Mouse (Mus musculus): Measurements from ENCODE around the gene Tmem37.

The Tmem37 gene

GRCm38 (mm10) chr1:120057674-120058430 is 16.0 kb downstream of the Tmem37 start:
- no peak for DNase-seq (ENCODE audit: low read depth in 2 of 2, low spot score in 2 of 2)

DNA sequence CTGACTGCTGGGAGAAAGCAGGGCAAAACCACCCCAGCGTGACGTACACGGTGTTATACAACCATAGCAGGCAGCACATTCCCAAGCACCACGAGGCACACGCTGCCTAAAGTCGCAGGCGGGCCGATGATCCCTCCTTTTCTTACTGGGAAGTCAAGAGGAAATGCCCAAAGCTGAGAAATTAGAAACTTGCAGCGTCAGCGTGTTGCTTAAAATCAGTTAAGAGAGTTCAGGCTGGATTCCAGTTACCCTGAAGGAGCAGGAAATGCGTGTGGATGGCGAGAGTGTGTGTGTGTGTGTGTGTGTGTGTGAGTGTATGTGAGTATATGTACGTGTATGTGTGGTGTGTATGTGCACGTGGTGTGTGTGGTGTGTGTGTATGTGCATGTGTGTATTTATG is 16.8 kb downstream of the Tmem37 start:
- peak in 1 of 2 experiments; percentile 32 for DNase-seq (ENCODE audit: low read depth in 2 of 2, low spot score in 2 of 2)

DNA sequence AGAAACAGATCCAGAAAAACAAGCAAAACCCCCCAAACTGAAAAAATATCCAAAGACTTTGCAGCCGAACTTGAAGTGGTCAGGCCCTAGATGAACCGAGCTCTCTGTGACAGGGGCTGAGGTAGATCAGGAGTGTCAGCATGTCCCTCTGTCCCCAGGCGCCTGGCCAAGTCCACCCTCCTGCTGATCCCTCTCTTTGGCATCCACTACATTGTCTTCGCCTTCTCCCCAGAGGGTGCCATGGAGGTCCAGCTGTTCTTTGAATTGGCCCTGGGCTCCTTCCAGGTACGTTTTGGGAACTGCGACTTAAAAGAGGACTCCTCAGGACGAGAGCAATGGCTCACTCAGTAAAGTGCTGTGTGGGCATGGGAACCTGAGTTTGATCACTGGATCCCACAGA is 17.6 kb downstream of the Tmem37 start:
- no peak for DNase-seq (ENCODE audit: low read depth in 2 of 2, low spot score in 2 of 2)

GRCm38 (mm10) chr1:120055475-120055874 is 18.4 kb downstream of the Tmem37 start:
- DNase-seq (ENCODE audit: low read depth in 2 of 2, low spot score in 2 of 2): peak; percentile 29 to 57

DNA sequence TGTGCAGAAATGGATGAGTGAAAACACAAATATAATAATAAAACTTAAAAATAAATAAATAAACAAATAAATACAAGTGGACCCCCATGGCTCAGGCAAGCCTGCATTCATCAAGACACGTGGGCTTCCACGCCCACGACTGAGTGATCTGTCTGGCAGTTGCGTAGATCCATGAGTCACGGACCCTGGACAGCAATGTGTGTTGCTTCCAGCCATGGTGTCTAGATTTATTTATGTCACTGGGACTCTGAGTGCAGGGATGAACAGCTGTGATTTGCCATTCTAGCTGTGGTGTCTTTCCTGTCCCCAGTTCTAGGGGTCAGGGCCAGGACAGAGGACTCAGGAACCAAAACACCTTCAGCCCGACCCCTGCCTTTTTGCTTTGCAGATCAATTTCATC is 18.9 kb downstream of the Tmem37 start:
- no peak for DNase-seq (ENCODE audit: low read depth in 2 of 2, low spot score in 2 of 2)

DNA sequence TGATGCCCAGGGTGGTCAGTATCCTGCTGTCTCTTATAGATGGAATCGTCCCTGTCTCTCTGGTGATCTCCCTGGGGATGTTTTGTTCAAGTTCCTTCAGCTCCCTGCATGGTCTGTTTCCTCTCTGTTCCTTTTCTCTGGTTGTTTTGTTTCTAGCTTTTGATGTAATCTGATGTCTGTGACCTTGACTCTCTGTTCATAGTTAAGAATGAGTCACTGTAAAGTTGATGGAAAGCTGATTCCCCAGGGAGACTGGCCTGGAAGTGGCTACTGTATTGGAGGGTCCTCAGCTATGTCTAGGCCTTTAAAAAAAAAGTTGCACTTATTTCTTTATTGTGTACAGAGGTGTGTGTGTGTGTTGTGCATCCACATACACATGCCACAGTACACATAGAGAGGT is 22.8 kb downstream of the Tmem37 start:
- no peak for DNase-seq (ENCODE audit: low read depth in 2 of 2, low spot score in 2 of 2)

- DNase-seq (ENCODE audit: low read depth in 2 of 2, low spot score in 2 of 2): no peak
Observed at GRCm38 (mm10) chr1:120047325-120047724, 26.5 kb downstream of the Tmem37 start.

DNA sequence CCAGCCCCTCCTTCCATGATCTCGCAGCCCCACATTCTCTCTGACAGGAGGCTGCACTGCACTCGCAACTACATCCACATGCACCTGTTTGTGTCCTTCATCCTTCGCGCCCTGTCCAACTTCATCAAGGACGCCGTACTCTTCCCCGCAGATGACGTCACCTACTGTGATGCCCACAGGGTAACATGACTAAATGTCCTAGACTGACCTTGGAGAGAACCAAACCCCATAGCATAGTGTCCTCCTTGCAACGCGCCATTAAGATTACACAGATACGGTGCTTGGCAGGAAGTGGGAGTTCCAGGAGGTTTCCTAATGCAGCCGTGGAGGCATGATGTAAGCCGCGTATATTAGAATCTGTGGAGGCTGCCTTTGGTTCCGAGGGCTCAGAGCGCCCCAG is 29.3 kb downstream of the Tmem37 start:
- DNase-seq (ENCODE audit: low read depth in 2 of 2, low spot score in 2 of 2): no peak

GRCm38 (mm10) chr1:120042421-120042820 is 31.5 kb downstream of the Tmem37 start:
- no peak for DNase-seq (ENCODE audit: low read depth in 2 of 2, low spot score in 2 of 2)

DNA sequence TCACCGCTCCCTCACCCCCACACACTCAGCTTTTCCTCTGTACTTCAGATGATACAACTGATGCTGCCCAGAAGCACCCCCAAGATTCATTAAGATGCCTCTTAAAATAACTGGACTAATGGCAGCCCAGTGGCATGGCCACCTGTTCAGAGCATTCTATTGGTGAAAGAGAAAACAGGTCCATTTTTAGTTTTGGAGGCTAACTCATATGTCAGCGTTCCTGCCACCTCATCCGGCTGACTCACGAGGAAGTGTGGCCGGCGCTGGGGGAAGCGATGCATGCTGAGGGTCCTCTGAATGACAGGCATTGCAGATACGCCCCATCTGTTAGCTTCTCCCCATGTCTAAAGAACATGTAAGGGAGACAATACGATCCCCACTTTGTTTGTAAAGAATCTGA is 35.3 kb downstream of the Tmem37 start:
- DNase-seq (ENCODE audit: low read depth in 2 of 2, low spot score in 2 of 2): no peak

DNA sequence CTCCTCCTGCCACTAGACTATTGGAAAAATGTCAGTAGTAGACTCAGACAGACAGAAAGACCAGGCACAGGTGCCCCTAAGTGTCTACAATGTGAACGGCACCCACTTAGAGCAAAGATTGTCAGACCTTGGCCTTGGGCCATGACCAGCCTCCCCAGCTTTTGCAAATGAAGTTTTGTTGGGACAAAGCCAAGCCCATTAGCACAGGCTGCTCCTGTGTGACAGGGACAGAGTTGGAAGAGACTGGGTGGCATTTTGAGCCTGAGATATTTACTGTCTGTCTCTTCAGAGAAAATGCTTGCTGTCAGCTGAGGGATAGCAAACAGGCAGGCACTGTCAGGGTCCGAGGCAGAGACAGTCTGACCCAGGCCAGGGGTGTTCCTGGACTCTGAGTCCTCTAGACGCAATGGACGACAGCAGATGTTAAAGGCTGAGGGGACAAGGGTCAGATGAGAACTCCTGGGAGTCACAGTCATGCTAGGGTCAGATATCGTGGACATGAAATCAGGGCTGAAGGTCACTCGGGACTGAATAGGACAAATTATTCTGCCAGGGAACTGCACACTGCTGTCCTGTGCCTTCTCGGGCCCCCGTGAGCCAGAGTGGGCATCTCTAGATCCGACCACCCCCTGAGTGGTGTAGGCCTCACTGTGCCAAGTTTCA is 36.7 kb downstream of the Tmem37 start:
- no peak for DNase-seq (ENCODE audit: low read depth in 2 of 2, low spot score in 2 of 2)

DNA sequence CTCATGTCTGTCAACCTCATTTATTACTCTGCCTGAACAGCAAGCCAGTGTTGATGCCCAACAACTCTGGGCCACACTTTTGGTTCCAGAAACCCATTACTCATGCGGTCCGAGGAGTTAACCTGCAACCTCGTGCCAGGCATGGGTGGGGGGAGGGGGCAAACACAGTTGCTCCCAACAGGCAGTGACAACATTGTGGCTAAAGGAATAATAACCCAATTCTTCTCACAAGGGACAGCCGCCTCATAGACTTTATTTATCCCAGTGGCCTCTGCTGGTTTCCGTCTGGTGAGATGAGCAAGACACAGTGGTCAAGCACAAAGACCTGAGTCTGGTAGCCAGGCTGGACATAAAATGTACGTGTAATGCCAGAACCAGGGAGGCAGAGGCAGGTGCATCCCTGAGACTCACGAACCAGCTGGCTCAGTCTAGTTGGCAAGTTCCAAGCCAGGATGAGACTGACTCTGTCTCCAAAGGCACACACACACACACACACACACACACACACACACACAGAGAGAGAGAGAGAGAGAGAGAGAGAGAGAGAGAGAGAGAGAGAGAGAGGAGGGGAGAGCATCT is 38.3 kb downstream of the Tmem37 start:
- DNase-seq (ENCODE audit: low read depth in 2 of 2, low spot score in 2 of 2): no peak

DNA sequence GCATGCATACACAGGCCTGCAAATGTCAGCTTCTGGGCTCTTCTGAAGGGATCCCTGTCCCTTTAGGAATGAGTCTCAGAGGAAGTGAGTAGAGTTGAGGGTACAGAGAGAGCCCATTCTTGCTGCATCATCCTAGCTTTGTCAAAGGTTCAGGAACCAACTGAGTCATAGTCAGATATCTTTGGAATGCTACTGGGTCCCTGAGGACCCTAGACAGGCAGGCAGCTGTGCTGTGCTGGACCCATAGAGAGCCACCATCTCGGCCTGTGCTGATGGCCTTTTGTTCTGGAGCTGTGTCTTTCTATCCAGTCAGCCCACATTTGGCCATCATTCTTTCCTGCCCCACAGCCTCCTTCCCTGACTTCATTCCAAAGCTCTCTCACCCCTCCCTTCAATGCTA is 39.1 kb downstream of the Tmem37 start:
- no peak for DNase-seq (ENCODE audit: low read depth in 2 of 2, low spot score in 2 of 2)

- DNase-seq (ENCODE audit: low read depth in 2 of 2, low spot score in 2 of 2): no peak
Observed at GRCm38 (mm10) chr1:120033469-120033854, 40.4 kb downstream of the Tmem37 start.

GRCm38 (mm10) chr1:120032804-120033468 is 40.9 kb downstream of the Tmem37 start:
- DNase-seq (ENCODE audit: low read depth in 2 of 2, low spot score in 2 of 2): peak; percentile 47 to 53

GRCm38 (mm10) chr1:120030474-120030873 is 43.4 kb downstream of the Tmem37 start:
- no peak for DNase-seq (ENCODE audit: low read depth in 2 of 2, low spot score in 2 of 2)

DNA sequence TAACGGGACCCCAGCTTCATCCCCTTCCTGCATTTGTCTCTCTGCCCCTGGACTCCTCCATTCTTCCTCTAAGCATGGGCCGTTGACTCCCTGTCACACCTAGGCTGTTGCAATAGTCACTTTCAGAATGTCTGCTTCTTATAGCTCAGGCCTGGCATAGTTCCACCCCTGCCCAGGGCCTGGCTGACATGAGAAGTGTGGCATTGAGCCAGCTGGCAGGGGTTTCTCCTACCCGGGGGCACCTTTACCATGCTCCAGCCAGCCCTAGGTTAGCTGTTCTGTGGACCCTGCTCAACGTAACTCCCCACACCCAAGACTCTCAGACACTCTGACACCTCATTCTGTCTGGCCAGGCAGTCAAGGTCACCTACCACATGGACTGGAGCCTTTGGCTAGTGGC is 46.2 kb downstream of the Tmem37 start:
- DNase-seq (ENCODE audit: low read depth in 2 of 2, low spot score in 2 of 2): no peak

- DNase-seq (ENCODE audit: low read depth in 2 of 2, low spot score in 2 of 2): no peak
Observed at GRCm38 (mm10) chr1:120025050-120025439, 48.8 kb downstream of the Tmem37 start.

GRCm38 (mm10) chr1:120024331-120025049 is 49.4 kb downstream of the Tmem37 start:
- no peak for DNase-seq (ENCODE audit: low read depth in 2 of 2, low spot score in 2 of 2)

DNA sequence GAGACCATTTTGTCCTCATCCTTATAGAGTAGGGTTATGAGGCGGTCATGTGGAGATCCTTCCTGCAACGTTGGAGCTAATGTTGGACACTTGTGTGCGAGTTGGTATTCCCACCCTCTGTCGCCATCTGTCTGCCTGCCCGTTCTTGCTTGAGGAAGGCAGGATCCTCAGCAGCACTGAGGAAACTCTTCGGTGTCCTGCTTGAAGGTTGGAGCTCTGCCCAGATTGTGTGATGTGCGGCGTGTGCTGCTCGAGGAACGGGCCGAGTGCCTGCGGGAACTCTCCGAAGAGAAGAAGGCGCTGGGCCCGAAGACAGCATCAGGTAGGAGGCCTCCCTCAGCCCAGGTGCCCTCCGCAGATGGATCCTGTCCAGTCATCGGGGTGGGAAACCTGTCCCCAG is 51.9 kb downstream of the Tmem37 start:
- no peak for DNase-seq (ENCODE audit: low read depth in 2 of 2, low spot score in 2 of 2)

DNA sequence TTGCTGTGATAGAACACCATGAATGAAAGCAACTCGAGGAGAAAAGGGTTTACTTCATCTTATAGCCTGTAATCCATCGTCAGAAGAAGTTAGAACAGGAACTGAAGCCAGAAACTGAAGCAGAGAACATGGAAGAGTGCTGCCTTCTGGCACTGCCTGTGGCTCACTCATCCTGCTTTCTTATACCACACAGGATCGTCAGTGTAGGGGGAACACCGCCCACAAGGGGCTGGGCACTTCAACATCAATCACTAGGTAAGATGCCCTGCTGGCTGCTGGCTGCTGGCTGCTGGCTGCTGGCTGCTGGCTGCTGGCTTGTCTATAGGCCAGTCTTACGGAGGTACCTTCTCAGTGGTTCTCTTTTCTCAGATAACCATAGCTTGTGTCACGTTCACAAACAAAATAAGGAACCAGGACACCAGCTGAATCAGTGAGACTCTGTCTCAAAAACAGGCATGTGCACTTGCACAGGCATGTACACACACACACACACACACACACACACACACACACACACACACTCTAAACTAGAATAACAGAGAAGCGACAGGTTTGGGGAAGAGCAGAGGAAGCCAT is 53.5 kb downstream of the Tmem37 start:
- DNase-seq (ENCODE audit: low read depth in 2 of 2, low spot score in 2 of 2): no peak
